Mouse (Mus musculus): ENCODE data around the gene Myo1f.
A peak's percentile ranks its signal among the peaks of the same experiment; 100 is the strongest.

The Myo1f gene

GRCm38 (mm10) chr17:33555223-33555855 is at the start of gene Myo1f:
Gene Myo1f, plus strand, starts transcription at chr17:33555707.
- no peak within 1 kb of the TSS for H3K4me3 ChIP-seq (replicated peaks; ENCODE audit: low read length)

GRCm38 (mm10) chr17:33508386-33508785 is 47.1 kb upstream of the Myo1f start:
- peaks cover 10% of the 10 kb centered on the region for H3K27me3 ChIP-seq (ENCODE audit: insufficient read depth, low read length)
- peaks cover 5% of the 10 kb centered on the region; the same call in 1 of the 2 replicates for H3K4me1 ChIP-seq (replicated peaks; ENCODE audit: low read depth, low read length)
- no peak overlapping the region for H3K4me3 ChIP-seq (replicated peaks; ENCODE audit: low read length)
- no peaks in the 10 kb centered on the region for H3K36me3 ChIP-seq (ENCODE audit: insufficient read depth, low read length)
- TF ChIP-seq CTCF (conservative IDR thresholded peaks at IDR 0.05; ENCODE audit: low read length) (no peak), NANOG (IDR thresholded peaks at IDR 0.05; ENCODE audit: borderline replicate concordance, low read length) (no peak), POU5F1 (IDR thresholded peaks at IDR 0.05; ENCODE audit: borderline replicate concordance, low read length) (no peak)
- H3K9me3 ChIP-seq (ENCODE audit: low read length), result no peaks in the 10 kb centered on the region

More at GRCm38 (mm10) chr17:33555223-33555855, at the start of gene Myo1f:
- peaks cover 12% of the 10 kb centered on the region for H3K27me3 ChIP-seq (ENCODE audit: insufficient read depth, low read length)
- 0 out of 2 replicates have a peak, but pooled peaks cover 2% of the 10 kb centered on the region for H3K36me3 ChIP-seq (ENCODE audit: insufficient read depth, low read length)
- no peaks in the 10 kb centered on the region for H3K9me3 ChIP-seq (ENCODE audit: low read length)
- no peak for TF ChIP-seq CTCF (conservative IDR thresholded peaks at IDR 0.05; ENCODE audit: low read length)
- no peak for TF ChIP-seq POU5F1 (IDR thresholded peaks at IDR 0.05; ENCODE audit: borderline replicate concordance, low read length)
- no peak for TF ChIP-seq NANOG (IDR thresholded peaks at IDR 0.05; ENCODE audit: borderline replicate concordance, low read length)
- H3K4me1 ChIP-seq (replicated peaks; ENCODE audit: low read depth, low read length), result peaks cover 21% of the 10 kb centered on the region

GRCm38 (mm10) chr17:33510172-33510571 is 45.3 kb upstream of the Myo1f start:
- TF ChIP-seq CTCF (conservative IDR thresholded peaks at IDR 0.05; ENCODE audit: low read length) (no peak), NANOG (IDR thresholded peaks at IDR 0.05; ENCODE audit: borderline replicate concordance, low read length) (no peak), POU5F1 (IDR thresholded peaks at IDR 0.05; ENCODE audit: borderline replicate concordance, low read length) (no peak)
- Histone ChIP-seq H3K9me3 (ENCODE audit: low read length) (no peaks in the 10 kb centered on the region), H3K27me3 (ENCODE audit: insufficient read depth, low read length) (peaks cover 10% of the 10 kb centered on the region), H3K4me3 (replicated peaks; ENCODE audit: low read length) (no peak overlapping the region), H3K4me1 (replicated peaks; ENCODE audit: low read depth, low read length) (no peaks in the 10 kb centered on the region; the same call in 1 of the 2 replicates), H3K36me3 (ENCODE audit: insufficient read depth, low read length) (no peaks in the 10 kb centered on the region)

GRCm38 (mm10) chr17:33512441-33513415 is 42.8 kb upstream of the Myo1f start:
- H3K36me3 ChIP-seq (ENCODE audit: insufficient read depth, low read length), result no peaks in the 10 kb centered on the region
- peaks cover 10% of the 10 kb centered on the region for H3K27me3 ChIP-seq (ENCODE audit: insufficient read depth, low read length)
- no peaks in the 10 kb centered on the region; the same call in 1 of the 2 replicates for H3K4me1 ChIP-seq (replicated peaks; ENCODE audit: low read depth, low read length)
- no peaks in the 10 kb centered on the region for H3K9me3 ChIP-seq (ENCODE audit: low read length)
- TF ChIP-seq POU5F1 (IDR thresholded peaks at IDR 0.05; ENCODE audit: borderline replicate concordance, low read length) (no peak), CTCF (conservative IDR thresholded peaks at IDR 0.05; ENCODE audit: low read length) (no peak), NANOG (IDR thresholded peaks at IDR 0.05; ENCODE audit: borderline replicate concordance, low read length) (no peak)
- no peak overlapping the region for H3K4me3 ChIP-seq (replicated peaks; ENCODE audit: low read length)

- Histone ChIP-seq H3K4me3 (replicated peaks; ENCODE audit: low read length) (no peak overlapping the region), H3K4me1 (replicated peaks; ENCODE audit: low read depth, low read length) (no peaks in the 10 kb centered on the region; the same call in 1 of the 2 replicates), H3K27me3 (ENCODE audit: insufficient read depth, low read length) (peaks cover 10% of the 10 kb centered on the region), H3K36me3 (ENCODE audit: insufficient read depth, low read length) (no peaks in the 10 kb centered on the region), H3K9me3 (ENCODE audit: low read length) (no peaks in the 10 kb centered on the region)
- TF ChIP-seq POU5F1 (IDR thresholded peaks at IDR 0.05; ENCODE audit: borderline replicate concordance, low read length) (no peak), CTCF (conservative IDR thresholded peaks at IDR 0.05; ENCODE audit: low read length) (peak; percentile 72), NANOG (IDR thresholded peaks at IDR 0.05; ENCODE audit: borderline replicate concordance, low read length) (no peak)
Measured at GRCm38 (mm10) chr17:33513874-33514273, 41.6 kb upstream of the Myo1f start.

- peaks cover 22% of the 10 kb centered on the region for H3K4me1 ChIP-seq (replicated peaks; ENCODE audit: low read depth, low read length)
- H3K36me3 ChIP-seq (ENCODE audit: insufficient read depth, low read length), result no peaks in the 10 kb centered on the region
- TF ChIP-seq POU5F1 (IDR thresholded peaks at IDR 0.05; ENCODE audit: borderline replicate concordance, low read length) (no peak), NANOG (IDR thresholded peaks at IDR 0.05; ENCODE audit: borderline replicate concordance, low read length) (no peak), CTCF (conservative IDR thresholded peaks at IDR 0.05; ENCODE audit: low read length) (no peak)
- no peak overlapping the region for H3K4me3 ChIP-seq (replicated peaks; ENCODE audit: low read length)
- H3K9me3 ChIP-seq (ENCODE audit: low read length), result no peaks in the 10 kb centered on the region
- H3K27me3 ChIP-seq (ENCODE audit: insufficient read depth, low read length), result peaks cover 5% of the 10 kb centered on the region
Measured at GRCm38 (mm10) chr17:33520366-33520765, 35.1 kb upstream of the Myo1f start.

- Histone ChIP-seq H3K27me3 (ENCODE audit: insufficient read depth, low read length) (peaks cover 5% of the 10 kb centered on the region), H3K4me1 (replicated peaks; ENCODE audit: low read depth, low read length) (peaks cover 45% of the 10 kb centered on the region), H3K36me3 (ENCODE audit: insufficient read depth, low read length) (no peaks in the 10 kb centered on the region), H3K9me3 (ENCODE audit: low read length) (no peaks in the 10 kb centered on the region), H3K4me3 (replicated peaks; ENCODE audit: low read length) (peak overlapping the region; percentile 83)
- no peak for TF ChIP-seq CTCF (conservative IDR thresholded peaks at IDR 0.05; ENCODE audit: low read length)
- no peak for TF ChIP-seq NANOG (IDR thresholded peaks at IDR 0.05; ENCODE audit: borderline replicate concordance, low read length)
- no peak for TF ChIP-seq POU5F1 (IDR thresholded peaks at IDR 0.05; ENCODE audit: borderline replicate concordance, low read length)
Measured at GRCm38 (mm10) chr17:33523431-33523917, 32.0 kb upstream of the Myo1f start.

All from E14TG2a.4 (cell line).